Mouse (Mus musculus) brain, embryonic 14.5 days (tissue): ENCODE data around the gene Pigf.

Experiments
- CTCF ChIP-seq: fragments of 200-500 bp; IDR thresholded peaks from 2 replicates; pipeline ENCODE4 v1.5.1; 2012; ENCODE audit warnings: inconsistent platforms, mild to moderate bottlenecking, moderate library complexity, borderline replicate concordance; ENCODE audit not compliant: insufficient read depth, insufficient read length; ENCODE audit errors: extremely low read depth
- POLR2A ChIP-seq: fragments of 200-500 bp; IDR thresholded peaks from 2 replicates; pipeline ENCODE4 v1.6.1; 2012; ENCODE audit warnings: mild to moderate bottlenecking, inconsistent platforms, borderline replicate concordance; ENCODE audit not compliant: poor library complexity, insufficient read depth, insufficient read length, severe bottlenecking; ENCODE audit errors: extremely low read depth

DNA sequence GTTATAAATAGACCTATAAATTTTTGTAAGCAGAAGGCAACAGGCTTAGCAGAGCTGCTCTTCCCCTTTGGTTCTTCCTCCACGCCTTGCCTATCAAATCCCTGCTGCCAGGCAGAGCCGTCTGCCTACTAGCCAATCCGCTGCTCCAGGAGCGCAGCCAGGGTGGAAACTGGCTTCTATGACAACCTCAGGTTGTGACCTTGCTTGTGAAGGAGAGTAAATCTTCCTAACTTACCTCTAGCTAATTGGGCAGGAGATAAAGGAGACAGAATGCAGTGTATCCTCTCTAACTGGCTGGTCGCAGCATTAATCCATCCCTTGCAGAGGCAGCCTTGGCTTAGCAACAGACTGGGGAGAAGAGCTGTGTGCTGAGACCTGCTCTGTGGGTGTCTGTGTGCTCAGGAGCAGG lies 29.8 kb upstream of the Pigf start:
- TF ChIP-seq POLR2A (no peak), CTCF (no peak)
